Mouse (Mus musculus): Measurements from ENCODE around the gene Fam107b. TPM values are rescaled to one million over a fixed set of nuclear protein-coding genes. Genes with fewer than 3 reads are reported as not detected.

The Fam107b gene
- 144 TPM for polyA plus RNA-seq (2014; fragmentation: Illumina TruSeq; extraction: RNeasy Lipid Tissue Mini Kit (QIAGEN cat#74804); ENCODE audit: low read depth, low replicate concordance)

DNA sequence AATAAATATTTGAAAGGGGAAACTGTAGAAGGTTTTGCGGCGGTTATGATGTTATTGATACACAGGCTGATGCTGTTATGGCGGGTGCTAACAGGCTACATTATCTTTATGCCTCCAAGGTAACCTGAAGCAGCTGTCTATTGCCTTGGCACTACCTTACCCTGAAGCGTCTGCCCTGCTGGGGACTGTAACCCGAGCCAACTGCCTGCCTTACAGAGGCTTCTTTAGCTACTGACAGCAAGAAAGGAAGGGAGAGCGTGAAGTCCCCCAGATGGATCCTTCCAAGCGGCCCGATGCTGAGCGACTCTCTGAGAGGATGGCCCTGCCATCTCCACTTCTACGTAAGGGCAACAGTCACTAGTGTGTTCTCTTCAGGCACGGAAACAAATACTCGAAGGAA is at the start of gene Fam107b:
Gene Fam107b (plus strand): TSS at position 303 of the 400 bp plus-strand sequence.

Other genes with a start within 250 kb of the Fam107b start
- 3.2 TPM for gene Rpp38, start 237.8 kb upstream of the Fam107b start, polyA plus RNA-seq (2014; fragmentation: Illumina TruSeq; extraction: RNeasy Lipid Tissue Mini Kit (QIAGEN cat#74804); ENCODE audit: low read depth, low replicate concordance)
- gene Acbd7, start 234.3 kb upstream of the Fam107b start, polyA plus RNA-seq (2014; fragmentation: Illumina TruSeq; extraction: RNeasy Lipid Tissue Mini Kit (QIAGEN cat#74804); ENCODE audit: low read depth, low replicate concordance) = not detected
- gene Olah, start 173.3 kb upstream of the Fam107b start, polyA plus RNA-seq (2014; fragmentation: Illumina TruSeq; extraction: RNeasy Lipid Tissue Mini Kit (QIAGEN cat#74804); ENCODE audit: low read depth, low replicate concordance) = not detected
- gene Meig1, start 147.8 kb upstream of the Fam107b start, polyA plus RNA-seq (2014; fragmentation: Illumina TruSeq; extraction: RNeasy Lipid Tissue Mini Kit (QIAGEN cat#74804); ENCODE audit: low read depth, low replicate concordance) = not detected
- 5.5 TPM for gene Dclre1c, start 146.4 kb upstream of the Fam107b start, polyA plus RNA-seq (2014; fragmentation: Illumina TruSeq; extraction: RNeasy Lipid Tissue Mini Kit (QIAGEN cat#74804); ENCODE audit: low read depth, low replicate concordance)
- gene Suv39h2, start 95.5 kb upstream of the Fam107b start, polyA plus RNA-seq (2014; fragmentation: Illumina TruSeq; extraction: RNeasy Lipid Tissue Mini Kit (QIAGEN cat#74804); ENCODE audit: low read depth, low replicate concordance) = 0.93 TPM
- gene Gm45902, start 57.7 kb upstream of the Fam107b start, polyA plus RNA-seq (2014; fragmentation: Illumina TruSeq; extraction: RNeasy Lipid Tissue Mini Kit (QIAGEN cat#74804); ENCODE audit: low read depth, low replicate concordance) = 0.64 TPM
- 17.8 TPM for gene Hspa14, start 57.7 kb upstream of the Fam107b start, polyA plus RNA-seq (2014; fragmentation: Illumina TruSeq; extraction: RNeasy Lipid Tissue Mini Kit (QIAGEN cat#74804); ENCODE audit: low read depth, low replicate concordance)
- gene Cdnf, start 57.5 kb upstream of the Fam107b start, polyA plus RNA-seq (2014; fragmentation: Illumina TruSeq; extraction: RNeasy Lipid Tissue Mini Kit (QIAGEN cat#74804); ENCODE audit: low read depth, low replicate concordance) = 0.66 TPM